Mouse (Mus musculus): ENCODE measurements at regions not wholly inside any gene's neighbourhood (a gene's known extent, or its start where the extent isn't known, plus 50 kb on each side); places are given as distances from the start of the nearest gene placed in this dataset.
A peak's percentile ranks its signal among the peaks of the same experiment; 100 is the strongest.

DNA sequence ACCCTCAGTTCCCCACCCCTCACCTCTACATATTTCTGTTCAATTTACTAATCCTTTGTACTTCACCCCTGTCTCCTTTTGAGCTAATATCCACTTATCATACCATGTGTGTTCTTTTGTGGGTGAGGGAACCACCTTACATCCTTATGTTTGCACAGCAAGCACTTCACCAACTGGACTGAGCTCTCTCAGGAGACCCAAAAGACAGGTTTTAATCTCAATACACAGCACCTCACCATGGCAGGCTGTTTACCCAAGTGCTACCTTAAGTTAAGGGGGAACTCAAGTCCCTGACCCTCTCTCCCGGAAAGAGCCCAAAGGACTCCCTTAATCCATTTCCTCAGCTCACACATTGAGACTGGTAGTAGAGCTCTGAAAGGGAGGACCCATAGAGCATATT lies 62.3 kb upstream of the Agr3 start:
- no peak for DNase-seq

DNA sequence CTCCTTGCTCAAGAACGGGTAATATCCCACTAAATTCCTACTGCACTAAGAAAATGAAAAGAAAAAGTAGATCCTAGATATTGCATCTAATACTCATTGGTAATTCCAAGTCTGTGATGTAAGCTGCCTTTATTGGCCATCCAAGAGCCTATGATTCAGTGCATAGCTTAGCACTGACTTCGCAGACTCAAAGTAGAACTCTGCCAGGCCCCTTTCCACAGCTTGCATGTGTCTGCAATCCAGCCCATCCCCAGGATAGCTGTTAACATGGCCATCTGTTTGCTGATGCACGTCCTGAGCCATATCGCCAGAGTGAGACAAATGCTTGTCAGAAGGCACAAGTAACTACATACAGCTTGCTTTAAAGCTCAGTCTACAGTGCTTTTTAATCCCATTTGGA lies 72.3 kb upstream of the Agr3 start:
- no peak for DNase-seq

DNA sequence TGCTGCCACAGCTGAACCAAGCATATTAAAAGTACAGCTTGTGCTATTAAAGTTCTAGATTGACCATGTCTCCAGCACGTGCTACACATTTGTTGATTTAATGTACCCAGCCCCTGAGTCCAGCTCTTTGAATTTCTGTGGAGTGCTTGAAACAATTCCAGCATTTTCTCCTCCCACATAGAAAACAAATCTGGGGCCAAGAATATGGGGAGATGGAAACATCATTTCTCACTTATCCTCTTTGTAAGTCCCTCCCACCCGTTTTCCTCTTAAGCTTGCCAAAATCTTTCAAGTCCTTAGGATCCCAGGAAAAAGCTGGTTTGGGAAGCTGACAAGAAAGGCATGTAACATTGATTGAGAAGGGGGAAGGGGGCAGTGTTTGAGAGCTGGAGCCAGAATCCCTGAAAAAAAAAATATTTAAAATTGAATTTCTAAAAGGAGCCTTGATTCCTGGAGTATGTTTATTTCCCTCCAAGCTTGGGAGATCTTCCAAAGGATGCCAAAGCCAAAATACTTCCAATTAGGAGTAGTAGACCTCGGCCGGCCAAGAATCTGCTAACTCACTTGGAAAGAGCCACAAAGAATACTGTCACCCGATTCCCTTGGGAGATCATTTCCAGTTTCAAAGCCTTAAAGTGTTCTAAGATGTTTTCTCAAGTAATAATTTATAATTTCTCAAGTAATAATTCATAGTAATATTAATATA lies 78.4 kb upstream of the Agr3 start:
- DNase-seq: peak; percentile 49 to 59

DNA sequence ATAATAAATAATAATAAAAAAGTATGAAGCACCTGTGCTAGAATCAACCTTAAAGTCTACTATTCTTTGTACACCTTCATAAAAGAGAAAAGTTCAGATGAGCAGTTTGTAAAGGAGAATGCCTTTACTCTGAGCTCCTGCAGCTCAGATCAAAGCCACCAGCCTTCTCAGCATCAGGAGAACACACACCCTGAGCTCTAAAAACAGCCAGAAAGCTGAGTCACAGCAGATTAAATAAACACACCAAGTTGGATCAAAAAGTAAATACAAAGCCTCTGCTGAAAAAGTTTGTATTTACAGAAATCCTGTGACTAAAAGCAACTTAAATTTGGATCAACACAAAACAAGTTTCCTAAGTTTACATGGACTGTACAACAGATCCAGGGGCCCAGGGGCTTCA lies 88.5 kb upstream of the Agr3 start:
- DNase-seq: no peak

GRCm38 (mm10) chr12:35833285-35833684 lies 92.1 kb upstream of the Agr3 start:
- DNase-seq: no peak

GRCm38 (mm10) chr12:35831922-35832512 lies 93.4 kb upstream of the Agr3 start:
- no peak for DNase-seq

- peak in 1 of 2 experiments; percentile 19 for DNase-seq
Measured at GRCm38 (mm10) chr12:35831268-35831667, 94.2 kb upstream of the Agr3 start.

GRCm38 (mm10) chr12:35827797-35828196 lies 97.6 kb upstream of the Agr3 start:
- no peak for DNase-seq

- no peak for DNase-seq
Measured at GRCm38 (mm10) chr12:35826990-35827389, 98.4 kb upstream of the Agr3 start.

DNA sequence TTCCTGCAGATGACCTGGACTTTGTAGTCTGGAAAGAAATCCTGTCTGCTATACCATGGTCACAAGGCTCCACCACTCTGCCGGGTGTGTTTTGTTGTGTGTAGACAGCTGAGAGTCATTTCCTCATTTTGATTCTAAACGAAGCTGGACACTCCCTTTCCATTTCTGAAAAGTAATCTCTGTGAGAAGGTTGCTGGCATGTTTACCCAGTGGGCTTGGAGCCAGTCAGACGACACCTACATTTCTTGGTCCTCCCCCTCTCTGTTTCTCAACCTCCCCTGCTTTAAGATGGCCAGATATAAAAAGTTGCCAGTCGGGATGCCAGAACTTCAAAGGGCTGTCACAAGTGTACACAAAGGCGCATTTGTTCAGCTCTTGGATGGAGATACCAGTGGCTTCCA lies 100.8 kb upstream of the Agr3 start:
- DNase-seq: no peak

GRCm38 (mm10) chr12:35799261-35799660 lies 126.2 kb upstream of the Agr3 start:
- no peak for DNase-seq

DNA sequence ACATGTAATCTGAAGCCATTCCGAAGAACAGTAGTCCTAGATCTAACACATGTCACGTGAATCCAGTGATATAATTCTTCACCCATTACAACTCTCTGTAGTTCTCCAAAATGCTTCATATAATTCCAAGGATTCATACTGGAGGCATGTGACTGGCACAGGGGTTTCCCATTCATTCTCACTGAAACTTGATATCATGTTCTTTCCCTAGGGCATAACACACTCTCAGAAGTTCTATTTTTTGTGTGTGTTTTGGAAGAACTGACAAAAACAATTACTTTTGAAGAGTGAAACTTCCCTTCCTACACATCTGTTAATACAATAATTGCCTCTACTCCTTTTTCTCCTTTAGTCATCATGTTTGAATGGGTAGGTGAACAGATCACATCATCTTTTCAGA lies 150.0 kb upstream of the Agr3 start:
- DNase-seq: no peak

GRCm38 (mm10) chr12:35770387-35771024 lies 154.9 kb upstream of the Agr3 start:
- DNase-seq: no peak

DNA sequence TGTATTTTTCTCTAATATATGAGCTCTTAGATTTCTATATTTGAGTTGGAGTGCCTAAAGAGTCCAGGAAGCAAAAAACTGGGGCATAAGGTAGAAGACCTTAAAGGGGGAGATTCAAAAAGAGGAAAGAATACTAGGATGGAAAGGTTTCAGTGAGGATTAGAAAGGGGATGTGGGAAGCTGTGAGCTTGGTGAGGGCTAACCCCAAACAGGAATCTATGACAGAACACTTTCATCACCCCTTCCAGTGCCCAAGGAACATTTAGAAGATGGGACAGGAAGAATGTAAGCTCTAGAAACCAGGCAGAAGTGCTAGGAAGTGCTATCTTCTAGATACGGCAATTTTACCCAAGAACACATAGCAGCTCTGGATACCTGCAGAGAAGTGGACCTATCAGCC lies 166.5 kb upstream of the Agr3 start:
- DNase-seq: no peak

- DNase-seq: no peak
Measured at GRCm38 (mm10) chr12:35755159-35755558, 170.3 kb upstream of the Agr3 start.

GRCm38 (mm10) chr12:35747997-35748396 lies 177.4 kb upstream of the Agr3 start:
- DNase-seq: no peak

GRCm38 (mm10) chr12:35746691-35747299 lies 178.6 kb upstream of the Agr3 start:
- no peak for DNase-seq

- no peak for DNase-seq
Measured at GRCm38 (mm10) chr12:35742729-35743128, 182.7 kb upstream of the Agr3 start.

- no peak for DNase-seq
Measured at GRCm38 (mm10) chr12:35736427-35736826, 189.0 kb upstream of the Agr3 start.

- DNase-seq: no peak
Measured at GRCm38 (mm10) chr12:35735002-35735401, 190.4 kb upstream of the Agr3 start.

DNA sequence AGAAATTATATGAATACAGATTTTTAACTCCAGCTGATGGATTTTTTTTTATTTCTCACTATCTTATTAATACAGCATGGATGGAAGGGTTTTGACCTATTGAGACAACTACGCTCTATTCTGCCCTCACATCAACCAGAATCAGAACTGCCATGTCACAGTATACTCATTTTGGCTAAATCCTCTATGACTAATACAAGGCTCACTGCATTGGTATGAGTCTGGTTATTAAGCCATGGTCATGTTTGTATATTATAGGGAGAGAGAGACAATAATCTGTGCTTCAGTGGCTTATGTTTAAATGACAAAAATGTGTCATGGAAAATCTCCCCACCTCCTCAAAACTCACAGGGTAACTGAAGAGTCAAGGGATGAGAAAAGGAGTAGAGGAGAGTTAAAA lies 191.0 kb upstream of the Agr3 start:
- no peak for DNase-seq

DNA sequence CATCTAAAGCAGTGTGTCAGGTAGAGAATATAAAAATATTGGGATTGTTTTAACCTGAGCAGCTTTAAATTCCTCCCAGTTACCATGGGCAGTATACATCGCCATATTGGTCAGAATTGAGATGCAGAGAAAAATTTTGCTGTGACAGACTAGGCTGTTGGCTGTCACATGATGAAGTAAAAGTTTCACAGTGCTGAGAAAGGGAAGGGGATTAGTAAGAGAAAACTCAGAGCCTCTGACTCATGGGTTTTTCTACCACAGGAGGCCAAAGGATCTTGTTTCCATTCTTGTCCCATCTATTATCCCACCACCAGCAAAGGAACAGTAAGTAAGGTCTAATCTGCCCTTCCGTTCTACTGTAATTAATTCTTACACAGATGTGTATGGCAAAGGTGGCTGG lies 191.8 kb upstream of the Agr3 start:
- no peak for DNase-seq

- no peak for DNase-seq
Measured at GRCm38 (mm10) chr12:35725910-35726309, 191.1 kb upstream of the Ahr start.

GRCm38 (mm10) chr12:35724132-35724531 lies 189.3 kb upstream of the Ahr start:
- DNase-seq: peak in 1 of 2 experiments; percentile 26

Data from kidney, postnatal 25 days (tissue).